Mouse (Mus musculus) bone marrow, adult 2 months (tissue): Measurements from ENCODE around the gene Coq8a.

Experiments used
- CTCF ChIP-seq: fragments of 200-500 bp; IDR thresholded peaks from 2 replicates; pipeline ENCODE4 v1.5.1; 2011; ENCODE audit warnings: low read length, control low read depth; ENCODE audit not compliant: control insufficient read depth, insufficient read depth
- POLR2A ChIP-seq: fragments of 200-500 bp; IDR thresholded peaks from 2 replicates; pipeline ENCODE4 v1.6.1; 2011; ENCODE audit warnings: low read depth, mild to moderate bottlenecking, control low read depth, low read length, borderline replicate concordance; ENCODE audit not compliant: control insufficient read depth

DNA sequence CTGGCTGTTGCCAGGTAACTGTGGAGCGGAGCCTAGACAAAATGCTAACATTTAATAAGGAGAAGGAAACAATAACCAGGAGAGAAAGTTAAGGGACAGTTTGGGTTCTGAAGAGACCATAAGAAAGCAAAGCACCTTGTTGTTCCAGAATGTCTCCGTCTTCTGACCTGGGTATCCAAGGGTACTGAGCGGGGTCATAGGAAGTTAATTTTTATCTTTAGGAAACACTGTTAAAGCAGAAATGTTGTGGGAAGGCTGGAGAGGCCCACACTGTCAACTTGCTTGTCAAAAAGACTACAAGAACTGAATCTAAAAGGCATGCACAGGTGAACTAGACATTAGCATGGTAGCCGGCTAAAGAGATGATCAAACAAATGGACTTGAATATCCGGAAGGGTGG, 13.5 kb upstream of the Coq8a start:
- TF ChIP-seq CTCF (no peak), POLR2A (no peak)
